Mouse (Mus musculus) urinary bladder, postnatal 10 days (tissue): Measurements from ENCODE around the gene Pnpla7.

Experiments used
- DNase-seq: peaks from one replicate; pipeline ENCODE4 v3.0.0; 2022; ENCODE audit warnings: low spot score

The Pnpla7 gene

GRCm38 (mm10) chr2:25072398-25072797 lies 96.6 kb downstream of the Pnpla7 start:
- DNase-seq, result no peak

GRCm38 (mm10) chr2:25075506-25075905 lies 99.7 kb downstream of the Pnpla7 start:
- no peak for DNase-seq

DNA sequence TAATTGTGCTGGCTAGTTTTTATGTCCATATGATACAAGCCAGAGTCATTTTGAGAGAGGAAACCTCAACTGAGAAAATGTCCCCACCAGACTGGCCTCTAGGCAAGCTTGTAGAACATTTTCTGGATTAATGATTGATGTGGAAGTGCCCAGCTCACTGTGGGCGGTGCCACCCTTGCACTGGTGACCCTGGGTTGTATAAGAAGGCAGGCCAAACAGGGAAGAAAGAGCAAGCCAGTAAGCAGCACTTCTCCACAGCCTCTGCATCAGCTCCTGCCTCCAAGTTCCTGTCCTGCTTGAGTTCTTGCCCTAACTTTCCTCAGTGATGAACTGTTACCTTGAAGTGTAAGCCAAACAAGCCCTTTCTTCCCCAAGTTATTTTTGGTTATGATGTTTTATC lies 103.1 kb downstream of the Pnpla7 start:
- DNase-seq, result no peak

DNA sequence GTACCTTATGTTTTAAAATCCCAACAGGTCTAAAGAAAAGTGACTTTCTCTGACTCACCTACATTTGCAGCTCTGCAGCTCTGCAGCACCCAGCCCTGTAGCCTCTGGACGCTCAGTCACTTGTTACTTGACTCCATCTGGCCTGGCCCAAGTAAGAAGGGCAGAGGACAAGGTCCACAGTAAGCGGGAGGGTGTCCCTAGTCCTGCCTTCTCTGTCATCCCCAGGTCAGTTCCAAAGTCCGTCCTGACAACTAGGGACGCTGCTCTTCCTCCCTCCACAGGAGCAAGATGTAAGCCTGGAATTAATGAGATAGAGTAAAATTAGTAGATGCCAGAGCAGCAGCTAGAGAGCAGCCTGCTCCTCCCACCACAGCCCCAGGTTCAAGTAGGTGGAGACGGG lies 104.2 kb downstream of the Pnpla7 start, which contains the start of gene Entpd8:
TSS of gene Entpd8 (plus strand) at position 229 of the 400 bp plus-strand sequence.
- DNase-seq, result no peak

GRCm38 (mm10) chr2:25083697-25084096 lies 107.9 kb downstream of the Pnpla7 start:
- no peak for DNase-seq

GRCm38 (mm10) chr2:25085571-25085970 lies 109.7 kb downstream of the Pnpla7 start:
- DNase-seq, result no peak

- DNase-seq, result no peak
Observed at GRCm38 (mm10) chr2:25087842-25088241, 112.0 kb downstream of the Pnpla7 start.

DNA sequence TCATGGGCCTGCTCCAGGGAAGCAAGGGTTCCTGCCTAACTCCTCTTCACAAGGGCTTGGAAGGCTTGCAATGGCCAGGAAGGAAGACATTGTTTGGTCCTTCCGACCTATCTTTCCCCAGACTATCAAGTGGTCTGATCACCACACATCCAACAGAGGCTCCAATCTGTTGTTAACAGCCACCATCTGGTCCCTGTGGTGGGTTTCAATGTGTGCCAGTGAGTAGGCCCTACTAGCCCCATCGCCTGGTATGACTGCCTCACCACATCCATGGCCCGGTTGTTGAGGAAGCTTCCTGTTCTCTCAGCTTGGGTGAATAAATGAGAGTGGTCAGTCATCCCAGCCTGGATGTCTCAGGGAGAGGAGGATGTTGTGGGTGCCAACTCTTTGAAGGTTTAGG lies 112.8 kb downstream of the Pnpla7 start:
- no peak for DNase-seq

DNA sequence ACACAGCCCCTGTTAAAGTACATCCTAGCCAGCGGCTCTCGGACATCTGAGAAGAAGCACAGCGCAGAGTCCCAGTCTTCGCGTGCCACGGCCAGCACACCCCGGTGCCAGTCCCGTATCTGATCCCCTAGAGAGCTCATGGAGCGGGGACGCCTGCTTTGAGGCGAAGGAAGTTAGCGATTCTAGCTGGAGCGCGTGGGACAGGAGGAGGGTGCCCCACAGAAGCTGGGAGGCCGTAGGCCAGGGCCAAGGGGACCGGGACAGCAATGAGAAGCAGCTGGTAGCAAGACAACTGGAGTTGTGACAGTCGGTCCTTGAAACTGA lies 118.9 kb downstream of the Pnpla7 start:
- DNase-seq, result no peak

- DNase-seq, result no peak
Observed at GRCm38 (mm10) chr2:25095109-25095850, 119.4 kb downstream of the Pnpla7 start, which contains the start of gene Noxa1. TSS of gene Noxa1 (minus strand) at chr2:25095149.

DNA sequence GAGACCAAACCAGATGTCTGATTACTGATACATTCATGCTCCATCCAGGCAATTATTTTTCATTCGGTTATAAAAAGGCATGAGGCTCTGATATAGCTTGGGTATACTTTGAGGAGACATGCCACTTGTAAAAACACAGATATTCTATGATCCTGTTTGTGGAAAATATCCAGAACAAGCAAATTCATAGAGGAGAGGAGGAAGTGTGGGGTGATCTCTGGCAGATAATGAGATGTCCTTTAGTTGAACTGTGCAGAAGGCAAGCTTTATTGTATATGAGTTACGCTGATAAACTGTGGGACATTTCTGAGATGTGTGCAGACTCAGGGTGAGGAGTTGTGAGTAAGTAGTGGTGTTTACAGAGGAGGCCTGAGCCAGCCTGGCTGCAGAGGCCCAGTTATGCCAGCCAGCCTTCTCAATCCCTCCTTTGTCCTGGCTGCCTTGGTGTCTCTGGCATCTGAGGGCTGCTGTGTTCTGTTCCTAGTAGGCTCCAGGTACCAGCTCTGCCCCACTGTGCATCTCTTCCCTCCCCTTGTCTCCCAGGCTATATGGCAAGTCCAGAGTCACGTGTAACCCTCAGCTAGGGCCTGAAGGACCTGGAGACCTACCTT lies 122.3 kb downstream of the Pnpla7 start:
- DNase-seq, result no peak

- no peak for DNase-seq
Observed at GRCm38 (mm10) chr2:25098956-25099355, 123.1 kb downstream of the Pnpla7 start.

- no peak for DNase-seq
Observed at GRCm38 (mm10) chr2:25099703-25100102, 123.9 kb downstream of the Pnpla7 start.
